Mouse (Mus musculus) bone marrow, adult 2 months (tissue): Measurements from ENCODE around the gene Tnip1.

ENCODE experiments used
- CTCF ChIP-seq: fragments of 200-500 bp; IDR thresholded peaks from 2 replicates; pipeline ENCODE4 v1.5.1; 2011; ENCODE audit warnings: low read length, control low read depth; ENCODE audit not compliant: control insufficient read depth, insufficient read depth
- POLR2A ChIP-seq: fragments of 200-500 bp; IDR thresholded peaks from 2 replicates; pipeline ENCODE4 v1.6.1; 2011; ENCODE audit warnings: low read depth, mild to moderate bottlenecking, control low read depth, low read length, borderline replicate concordance; ENCODE audit not compliant: control insufficient read depth

DNA sequence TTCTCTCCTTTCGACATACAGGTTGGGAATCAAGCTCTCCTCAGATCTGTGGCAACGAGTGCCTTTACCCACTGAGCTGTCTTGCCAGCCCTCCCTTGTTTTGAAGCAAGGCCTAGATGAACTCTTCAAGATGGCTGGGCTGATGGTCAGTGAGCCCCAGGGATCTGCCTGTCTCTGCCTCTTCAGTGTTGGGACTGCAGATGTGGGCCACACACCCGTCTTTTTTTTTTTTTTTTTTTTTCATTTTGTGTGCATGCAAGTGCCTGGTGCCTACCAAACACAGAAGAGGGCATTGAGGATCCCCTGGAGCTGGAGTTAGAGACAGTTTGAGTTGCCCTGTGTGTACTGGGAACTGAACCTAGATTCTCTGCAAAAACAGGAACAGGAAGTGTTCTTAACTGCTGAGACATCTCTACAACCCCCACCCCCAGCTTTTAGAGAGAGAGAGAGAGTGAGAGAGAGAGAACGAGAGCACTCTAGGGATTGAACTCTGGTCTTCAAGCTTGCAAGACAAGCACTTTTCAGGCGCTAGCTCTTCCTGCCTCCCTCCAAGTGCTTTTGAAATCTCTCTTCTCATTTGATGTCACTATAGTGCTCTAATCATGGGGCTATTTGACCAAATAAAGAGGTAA lies 78.4 kb downstream of the Tnip1 start:
- TF ChIP-seq POLR2A, result no peak
- TF ChIP-seq CTCF, result no peak
